Mouse (Mus musculus): ENCODE measurements around the gene Enah. TPM values are rescaled to one million over a fixed set of nuclear protein-coding genes. Genes with fewer than 3 reads are reported as not detected.

Enah gene
- polyA plus RNA-seq, 1 experiment, result 3.9 TPM

DNA sequence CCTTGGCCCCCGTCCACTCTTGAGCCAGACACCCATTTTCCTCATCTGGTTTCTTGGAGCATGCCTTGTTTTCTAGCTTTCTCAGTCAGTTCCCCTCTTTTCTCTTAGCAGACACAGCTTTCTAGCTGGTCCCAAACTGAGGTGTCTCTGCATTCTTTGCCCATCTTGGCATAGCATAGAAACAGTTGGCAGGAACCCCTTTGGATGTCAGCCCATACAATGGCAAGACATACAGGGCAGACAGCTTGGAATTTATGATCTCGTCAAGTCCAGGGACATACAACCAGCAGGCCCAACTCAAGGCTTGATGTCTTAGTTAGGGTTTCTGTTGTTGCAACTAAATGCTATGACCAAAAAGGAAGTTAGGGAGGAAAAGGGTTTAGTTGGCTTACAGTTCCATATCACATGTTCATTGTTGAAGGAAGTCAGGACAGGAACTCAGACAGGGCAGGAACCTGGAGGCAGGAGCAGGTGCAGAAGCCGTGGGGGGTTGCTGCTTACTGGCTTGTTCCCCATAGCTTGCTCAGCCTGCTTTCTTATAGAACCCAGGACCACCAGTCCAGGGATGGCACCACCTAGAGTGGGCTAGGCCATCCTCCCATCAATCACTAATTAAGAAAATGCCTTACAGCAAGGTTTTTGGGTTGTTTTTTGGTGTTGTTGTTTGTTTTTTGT lies 27.4 kb upstream of the Enah start:
- WGBS, result 84% methylated on average over 3 of the region's 3 CpGs
- no peaks in the 10 kb centered on the region for H3K4me1 ChIP-seq (ENCODE audit: control insufficient read depth, insufficient read depth, insufficient read length, low read length)
- no peaks in the 10 kb centered on the region for H3K36me3 ChIP-seq (ENCODE audit: control insufficient read depth, insufficient read depth, low read length)
- H3K27ac ChIP-seq (ENCODE audit: insufficient read depth, low read depth, low read length), result no peak overlapping the region
- no peak overlapping the region for H3K4me3 ChIP-seq (ENCODE audit: low read depth, low read length)
- no peak for TF ChIP-seq POLR2A (IDR thresholded peaks at IDR 0.05; ENCODE audit: low read depth, low read length)
- TF ChIP-seq CTCF (IDR thresholded peaks at IDR 0.05; ENCODE audit: extremely low read depth, insufficient read length, insufficient replicate concordance, low read depth, low read length), result no peak
- no peaks in the 10 kb centered on the region for H3K27me3 ChIP-seq (ENCODE audit: control insufficient read depth, insufficient read depth, low read length)

DNA sequence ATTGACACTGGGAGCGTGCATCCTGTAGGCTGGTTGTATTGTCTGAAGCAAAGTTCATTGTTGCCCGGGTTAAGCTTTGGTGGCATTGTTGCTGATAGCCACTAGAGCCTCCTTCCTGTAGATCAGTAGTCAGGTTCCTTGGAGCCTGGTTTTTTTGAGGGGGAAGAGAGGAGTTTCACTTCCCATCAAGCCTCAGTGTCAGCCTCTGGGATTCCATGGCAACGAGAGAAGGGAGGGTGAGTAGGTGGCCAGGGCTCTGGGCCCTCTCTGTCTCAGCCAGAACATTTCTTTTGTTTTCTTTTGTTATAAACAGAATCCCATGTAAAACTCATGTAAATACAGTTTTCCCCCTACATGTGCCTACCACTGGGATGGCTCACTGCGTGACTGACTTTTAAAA lies 25.4 kb upstream of the Enah start:
- Histone ChIP-seq H3K27ac (ENCODE audit: insufficient read depth, low read depth, low read length) (no peak overlapping the region), H3K4me1 (ENCODE audit: control insufficient read depth, insufficient read depth, insufficient read length, low read length) (no peaks in the 10 kb centered on the region), H3K4me3 (ENCODE audit: low read depth, low read length) (no peak overlapping the region), H3K36me3 (ENCODE audit: control insufficient read depth, insufficient read depth, low read length) (no peaks in the 10 kb centered on the region), H3K27me3 (ENCODE audit: control insufficient read depth, insufficient read depth, low read length) (no peaks in the 10 kb centered on the region)
- 70% methylated on average over 4 of the region's 4 CpGs for WGBS
- TF ChIP-seq CTCF (IDR thresholded peaks at IDR 0.05; ENCODE audit: extremely low read depth, insufficient read length, insufficient replicate concordance, low read depth, low read length) (no peak), POLR2A (IDR thresholded peaks at IDR 0.05; ENCODE audit: low read depth, low read length) (no peak)

DNA sequence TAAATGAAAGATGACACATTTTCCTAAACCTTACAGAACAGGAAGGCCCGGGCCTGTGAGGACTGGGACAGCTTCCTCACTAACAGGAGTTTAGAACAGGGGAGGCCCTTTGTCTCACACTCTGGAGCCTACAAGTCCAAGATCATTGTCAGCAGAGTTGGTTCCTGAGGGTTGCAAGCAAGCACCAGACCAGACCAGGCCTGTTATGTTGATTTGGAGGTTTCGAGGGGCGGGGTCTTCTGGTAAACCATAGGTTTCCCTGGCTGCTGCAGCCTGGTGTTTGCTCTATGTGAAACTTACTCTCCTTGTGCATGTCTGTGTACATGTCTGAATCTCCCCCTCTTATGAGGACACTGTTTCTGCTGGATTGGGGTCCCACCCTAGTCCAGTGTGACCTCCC lies 20.7 kb upstream of the Enah start:
- 91% methylated on average over 3 of the region's 3 CpGs for WGBS
- TF ChIP-seq CTCF (IDR thresholded peaks at IDR 0.05; ENCODE audit: extremely low read depth, insufficient read length, insufficient replicate concordance, low read depth, low read length) (no peak), POLR2A (IDR thresholded peaks at IDR 0.05; ENCODE audit: low read depth, low read length) (no peak)
- no peak overlapping the region for H3K27ac ChIP-seq (ENCODE audit: insufficient read depth, low read depth, low read length)
- no peak overlapping the region for H3K4me3 ChIP-seq (ENCODE audit: low read depth, low read length)
- no peaks in the 10 kb centered on the region for H3K27me3 ChIP-seq (ENCODE audit: control insufficient read depth, insufficient read depth, low read length)
- no peaks in the 10 kb centered on the region for H3K36me3 ChIP-seq (ENCODE audit: control insufficient read depth, insufficient read depth, low read length)
- H3K4me1 ChIP-seq (ENCODE audit: control insufficient read depth, insufficient read depth, insufficient read length, low read length), result no peaks in the 10 kb centered on the region

DNA sequence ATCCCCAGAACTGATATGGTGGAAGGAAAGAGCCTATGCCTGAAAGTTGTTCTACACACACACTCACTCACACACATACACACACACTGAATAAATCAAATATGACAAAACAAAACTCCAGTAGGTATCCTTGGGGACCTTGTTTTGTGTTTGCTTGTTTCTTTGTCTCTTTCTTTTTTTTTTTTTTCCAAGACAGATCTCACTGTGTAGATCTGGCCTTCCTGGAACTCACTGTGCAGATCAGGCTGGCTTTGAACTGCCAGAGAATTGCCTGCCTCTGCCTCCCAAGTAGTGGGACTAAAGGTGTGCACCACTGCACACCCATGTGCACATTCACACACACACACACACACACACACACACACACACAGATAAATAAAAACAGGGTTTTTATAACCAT lies 12.0 kb upstream of the Enah start:
- H3K4me3 ChIP-seq (ENCODE audit: low read depth, low read length), result no peak overlapping the region
- H3K27me3 ChIP-seq (ENCODE audit: control insufficient read depth, insufficient read depth, low read length), result no peaks in the 10 kb centered on the region
- H3K27ac ChIP-seq (ENCODE audit: insufficient read depth, low read depth, low read length), result no peak overlapping the region
- TF ChIP-seq POLR2A (IDR thresholded peaks at IDR 0.05; ENCODE audit: low read depth, low read length) (no peak), CTCF (IDR thresholded peaks at IDR 0.05; ENCODE audit: extremely low read depth, insufficient read length, insufficient replicate concordance, low read depth, low read length) (no peak)
- H3K36me3 ChIP-seq (ENCODE audit: control insufficient read depth, insufficient read depth, low read length), result no peaks in the 10 kb centered on the region
- no peaks in the 10 kb centered on the region for H3K4me1 ChIP-seq (ENCODE audit: control insufficient read depth, insufficient read depth, insufficient read length, low read length)

DNA sequence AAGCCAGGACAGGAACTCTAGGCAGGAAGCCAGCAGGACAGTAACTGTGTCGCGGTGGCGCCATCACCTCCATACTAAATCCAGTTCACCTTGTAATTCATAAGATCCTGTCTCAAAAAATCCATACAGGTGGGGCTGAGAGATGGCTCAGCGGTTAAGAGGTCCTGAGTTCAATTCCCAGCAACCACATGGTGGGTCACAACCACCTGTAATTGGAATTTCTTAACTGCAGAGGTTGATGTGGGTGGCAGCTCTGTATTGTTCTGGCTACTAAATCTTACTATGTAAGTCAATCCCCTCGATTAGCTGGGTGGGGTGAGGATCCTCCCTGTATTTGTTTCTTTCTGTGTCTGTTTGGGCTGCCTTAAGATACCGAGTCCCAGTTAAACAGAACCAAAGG lies 11.3 kb upstream of the Enah start:
- H3K4me1 ChIP-seq (ENCODE audit: control insufficient read depth, insufficient read depth, insufficient read length, low read length), result no peaks in the 10 kb centered on the region
- H3K27ac ChIP-seq (ENCODE audit: insufficient read depth, low read depth, low read length), result no peak overlapping the region
- no peak overlapping the region for H3K4me3 ChIP-seq (ENCODE audit: low read depth, low read length)
- TF ChIP-seq CTCF (IDR thresholded peaks at IDR 0.05; ENCODE audit: extremely low read depth, insufficient read length, insufficient replicate concordance, low read depth, low read length) (no peak), POLR2A (IDR thresholded peaks at IDR 0.05; ENCODE audit: low read depth, low read length) (no peak)
- no peaks in the 10 kb centered on the region for H3K36me3 ChIP-seq (ENCODE audit: control insufficient read depth, insufficient read depth, low read length)
- 81% methylated on average over 6 of the region's 6 CpGs for WGBS
- no peaks in the 10 kb centered on the region for H3K27me3 ChIP-seq (ENCODE audit: control insufficient read depth, insufficient read depth, low read length)

DNA sequence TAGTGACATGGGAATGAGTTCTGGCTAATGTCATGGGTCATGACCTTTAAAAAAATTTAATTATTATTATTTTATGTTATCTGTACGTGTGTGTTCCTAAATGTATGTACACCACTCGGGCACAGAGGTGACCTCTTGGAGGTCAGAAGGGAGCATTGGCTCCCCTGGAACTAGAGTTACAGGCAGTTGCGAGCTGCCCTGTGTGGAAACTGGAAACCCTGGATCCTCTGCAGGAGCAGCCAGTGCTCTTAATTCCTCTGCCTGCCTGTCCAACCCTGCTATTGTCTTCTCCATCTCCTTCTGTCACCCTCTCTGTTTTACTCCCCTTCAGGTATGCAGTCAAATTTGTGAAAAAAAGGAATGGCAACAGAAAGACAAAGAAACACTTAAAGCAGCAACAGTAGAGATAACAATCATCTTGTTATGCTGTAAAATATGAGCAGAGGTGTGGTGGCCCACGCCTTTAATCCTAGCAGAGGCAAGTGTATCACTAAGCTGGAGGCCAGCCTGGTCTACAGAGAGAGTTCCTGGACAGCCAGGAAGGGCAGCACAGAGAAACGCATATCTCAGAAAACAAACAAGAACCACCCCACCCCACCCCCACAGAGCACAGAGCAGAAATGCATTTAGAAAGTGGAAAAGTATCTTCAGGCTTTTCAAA lies 10.3 kb upstream of the Enah start:
- 57% methylated on average over 5 of the region's 5 CpGs for WGBS

More for the DNA sequence above, 10.3 kb upstream of the Enah start:
- H3K36me3 ChIP-seq (ENCODE audit: control insufficient read depth, insufficient read depth, low read length), result no peaks in the 10 kb centered on the region
- TF ChIP-seq CTCF (IDR thresholded peaks at IDR 0.05; ENCODE audit: extremely low read depth, insufficient read length, insufficient replicate concordance, low read depth, low read length) (no peak), POLR2A (IDR thresholded peaks at IDR 0.05; ENCODE audit: low read depth, low read length) (no peak)
- no peak overlapping the region for H3K4me3 ChIP-seq (ENCODE audit: low read depth, low read length)
- H3K4me1 ChIP-seq (ENCODE audit: control insufficient read depth, insufficient read depth, insufficient read length, low read length), result no peaks in the 10 kb centered on the region
- H3K27ac ChIP-seq (ENCODE audit: insufficient read depth, low read depth, low read length), result no peak overlapping the region
- H3K27me3 ChIP-seq (ENCODE audit: control insufficient read depth, insufficient read depth, low read length), result no peaks in the 10 kb centered on the region
